Mouse (Mus musculus) midbrain, embryonic 12.5 days (tissue): Measurements from ENCODE around the gene Ankrd13d. TPM values are rescaled to one million over a fixed set of nuclear protein-coding genes. Genes with fewer than 3 reads are reported as not detected.
A peak's percentile ranks its signal among the peaks of the same experiment; 100 is the strongest.

ENCODE experiments used
- ATAC-seq: fragments of 200-750 bp; cut with Nextera tagmentation; 2 replicates; pipeline ENCODE4 v1.8.0; 2017; ENCODE audit warnings: low read depth, moderate TSS enrichment, moderate library complexity; ENCODE audit not compliant: low FRiP score
- H3K27ac ChIP-seq: fragments of 300-500 bp; sonication (generic); replicated peaks from 2 replicates; pipeline ENCODE4 v1.5.1; 2016; ENCODE audit warnings: mild to moderate bottlenecking
- H3K27me3 ChIP-seq: fragments of 300-500 bp; sonication (generic); 2 replicates; pipeline ENCODE4 v1.6.1; 2016; ENCODE audit warnings: mild to moderate bottlenecking
- H3K36me3 ChIP-seq: fragments of 300-500 bp; sonication (generic); 2 replicates; pipeline ENCODE4 v1.6.1; 2016
- H3K4me1 ChIP-seq: fragments of 300-500 bp; sonication (generic); 2 replicates; pipeline ENCODE4 v1.6.1; 2016
- H3K4me2 ChIP-seq: fragments of 300-500 bp; sonication (generic); replicated peaks from 2 replicates; pipeline ENCODE4 v1.6.1; 2016; ENCODE audit warnings: mild to moderate bottlenecking, moderate library complexity
- H3K4me3 ChIP-seq: fragments of 300-500 bp; sonication (generic); 2 replicates; pipeline ENCODE4 v1.5.1; 2016; ENCODE audit warnings: mild to moderate bottlenecking
- H3K9ac ChIP-seq: fragments of 300-500 bp; sonication (generic); replicated peaks from 2 replicates; pipeline ENCODE4 v1.6.1; 2016; ENCODE audit warnings: mild to moderate bottlenecking, moderate library complexity
- H3K9me3 ChIP-seq: fragments of 300-500 bp; sonication (generic); 2 replicates; pipeline ENCODE4 v1.6.1; 2016; ENCODE audit warnings: mild to moderate bottlenecking
- WGBS: fragments of 180-500 bp; shearing (Covaris S2); methylation state at CpG from one replicate; pipeline ENCODE4 v1.1.7; 2016; 5-methylcytosine and 5-hydroxymethylcytosine counted together
- microRNA-seq: library from miRNA; unstranded; fragments of <30 nt; microRNA quantifications from one replicate; pipeline ENCODE4, GENCODE M21; 2017
- polyA plus RNA-seq: library from polyadenylated mRNA; unstranded; fragments of >200 nt; fragmentation: Nextera tagmentation; extraction: Ambion mirVana; gene quantifications from 2 replicates; pipeline ENCODE4 v1.2.1, GENCODE M21; 2016

The Ankrd13d gene
- polyA plus RNA-seq, 1 experiment from 2014 or later, result 18.9 TPM

GRCm38 (mm10) chr19:4229451-4230076, 53.4 kb downstream of the Ankrd13d start:
- no peak overlapping the region for H3K27ac ChIP-seq
- 0 out of 2 replicates have a peak overlapping the region, but pooled peaks have one; percentile 7 for H3K9ac ChIP-seq
- H3K4me2 ChIP-seq, result no peak overlapping the region
- H3K4me3 ChIP-seq, result no peak overlapping the region
- H3K27me3 ChIP-seq, result peaks cover 47% of the 10 kb centered on the region
- no peak for ATAC-seq
- no peaks in the 10 kb centered on the region for H3K9me3 ChIP-seq
- WGBS, result 50% methylated on average over 9 of the region's 9 CpGs
- H3K36me3 ChIP-seq, result no peaks in the 10 kb centered on the region
- H3K4me1 ChIP-seq, result peaks cover 12% of the 10 kb centered on the region

GRCm38 (mm10) chr19:4228891-4229290, 54.0 kb downstream of the Ankrd13d start:
- 72% methylated on average over 4 of the region's 4 CpGs for WGBS
- Histone ChIP-seq H3K4me3 (no peak overlapping the region), H3K9ac (no peak overlapping the region), H3K36me3 (no peaks in the 10 kb centered on the region), H3K4me1 (peaks cover 12% of the 10 kb centered on the region), H3K27ac (no peak overlapping the region), H3K27me3 (peaks cover 42% of the 10 kb centered on the region), H3K4me2 (no peak overlapping the region), H3K9me3 (no peaks in the 10 kb centered on the region)
- no peak for ATAC-seq

- no peak for ATAC-seq
- H3K27ac ChIP-seq, result no peak overlapping the region
- H3K36me3 ChIP-seq, result no peaks in the 10 kb centered on the region
- no peak overlapping the region for H3K4me3 ChIP-seq
- no peak overlapping the region for H3K9ac ChIP-seq
- peaks cover 38% of the 10 kb centered on the region for H3K27me3 ChIP-seq
- no peaks in the 10 kb centered on the region for H3K9me3 ChIP-seq
- no peak overlapping the region for H3K4me2 ChIP-seq
- WGBS, result 23% methylated on average over 8 of the region's 8 CpGs
- H3K4me1 ChIP-seq, result peaks cover 12% of the 10 kb centered on the region
Measured at GRCm38 (mm10) chr19:4227894-4228678, 54.9 kb downstream of the Ankrd13d start.

- no peak overlapping the region for H3K4me3 ChIP-seq
- H3K36me3 ChIP-seq, result no peaks in the 10 kb centered on the region
- no peak overlapping the region for H3K27ac ChIP-seq
- 76% methylated on average over 5 of the region's 5 CpGs for WGBS
- H3K4me2 ChIP-seq, result no peak overlapping the region
- no peak for ATAC-seq
- H3K9ac ChIP-seq, result no peak overlapping the region
- H3K27me3 ChIP-seq, result peaks cover 40% of the 10 kb centered on the region
- no peaks in the 10 kb centered on the region for H3K9me3 ChIP-seq
- H3K4me1 ChIP-seq, result peaks cover 9% of the 10 kb centered on the region
Measured at GRCm38 (mm10) chr19:4227446-4227845, 55.5 kb downstream of the Ankrd13d start.

- Histone ChIP-seq H3K4me1 (peaks cover 4% of the 10 kb centered on the region), H3K9me3 (no peaks in the 10 kb centered on the region), H3K36me3 (no peaks in the 10 kb centered on the region), H3K4me2 (no peak overlapping the region), H3K27ac (no peak overlapping the region), H3K27me3 (peaks cover 43% of the 10 kb centered on the region), H3K4me3 (no peak overlapping the region), H3K9ac (no peak overlapping the region)
- ATAC-seq, result no peak
- 84% methylated on average over 7 of the region's 7 CpGs for WGBS
Measured at GRCm38 (mm10) chr19:4226779-4227178, 56.2 kb downstream of the Ankrd13d start.

- Histone ChIP-seq H3K9me3 (no peaks in the 10 kb centered on the region), H3K27me3 (peaks cover 46% of the 10 kb centered on the region), H3K4me2 (no peak overlapping the region), H3K36me3 (no peaks in the 10 kb centered on the region), H3K27ac (no peak overlapping the region), H3K9ac (no peak overlapping the region), H3K4me1 (peaks cover 11% of the 10 kb centered on the region; the same call in 1 of the 2 replicates), H3K4me3 (no peak overlapping the region)
- WGBS, result 85% methylated on average over 11 of the region's 11 CpGs
- ATAC-seq, result no peak
Measured at GRCm38 (mm10) chr19:4222165-4222564, 60.8 kb downstream of the Ankrd13d start.

GRCm38 (mm10) chr19:4220957-4221743, 61.8 kb downstream of the Ankrd13d start:
- peaks cover 50% of the 10 kb centered on the region for H3K27me3 ChIP-seq
- H3K9ac ChIP-seq, result no peak overlapping the region; the same call in 1 of the 2 replicates
- H3K4me1 ChIP-seq, result peaks cover 17% of the 10 kb centered on the region
- WGBS, result 55% methylated on average over 11 of the region's 14 CpGs
- H3K36me3 ChIP-seq, result no peaks in the 10 kb centered on the region
- no peak overlapping the region for H3K4me3 ChIP-seq
- H3K4me2 ChIP-seq, result no peak overlapping the region
- H3K9me3 ChIP-seq, result no peaks in the 10 kb centered on the region
- no peak for ATAC-seq
- H3K27ac ChIP-seq, result no peak overlapping the region

GRCm38 (mm10) chr19:4220416-4220815, 62.5 kb downstream of the Ankrd13d start:
- Histone ChIP-seq H3K9ac (no peak overlapping the region; the same call in 1 of the 2 replicates), H3K4me3 (no peak overlapping the region), H3K27ac (no peak overlapping the region), H3K4me1 (peaks cover 20% of the 10 kb centered on the region), H3K9me3 (no peaks in the 10 kb centered on the region), H3K36me3 (no peaks in the 10 kb centered on the region), H3K4me2 (no peak overlapping the region), H3K27me3 (peaks cover 54% of the 10 kb centered on the region)
- 71% methylated on average over 4 of the region's 4 CpGs for WGBS
- no peak for ATAC-seq

Small RNA genes within 50 kb of the gene (microRNA-seq; reads per million reads assigned to microRNA genes)
- 0.70 reads per million for gene Mir6985

Other genes with a start within 250 kb of the Ankrd13d start
- 323 and 328 TPM in 2 replicates for gene Gstp1, start 245.2 kb downstream of the Ankrd13d start, polyA plus RNA-seq
- gene Gstp2, start 237.1 kb downstream of the Ankrd13d start, polyA plus RNA-seq, result 1.6 and 2.4 TPM in 2 replicates
- gene Gstp3, start 223.6 kb downstream of the Ankrd13d start, polyA plus RNA-seq, result not detected in 2 replicates
- gene Cabp2, start 201.6 kb downstream of the Ankrd13d start, polyA plus RNA-seq, result not detected in 2 replicates
- gene Cdk2ap2, start 186.0 kb downstream of the Ankrd13d start, polyA plus RNA-seq, result 66.7 and 68.0 TPM in 2 replicates
- gene Pitpnm1, start 183.1 kb downstream of the Ankrd13d start, polyA plus RNA-seq, result 27.2 and 29.0 TPM in 2 replicates
- gene Aip, start 157.3 kb downstream of the Ankrd13d start, polyA plus RNA-seq, result 59.5 and 63.6 TPM in 2 replicates
- gene Gpr152, start 143.3 kb downstream of the Ankrd13d start, polyA plus RNA-seq, result not detected in 2 replicates
- 0.12 and 0.14 TPM in 2 replicates for gene Cabp4, start 139.1 kb downstream of the Ankrd13d start, polyA plus RNA-seq
- 121 and 133 TPM in 2 replicates for gene Coro1b, start 134.5 kb downstream of the Ankrd13d start, polyA plus RNA-seq
- 0.42 and 0.71 TPM in 2 replicates for gene Ptprcap, start 129.5 kb downstream of the Ankrd13d start, polyA plus RNA-seq
- 62.8 and 63.3 TPM in 2 replicates for gene Rps6kb2, start 119.8 kb downstream of the Ankrd13d start, polyA plus RNA-seq
- 3.8 and 4.2 TPM in 2 replicates for gene Carns1, start 107.7 kb downstream of the Ankrd13d start, polyA plus RNA-seq
- 0.73 and 0.86 TPM in 2 replicates for gene Tbc1d10c, start 91.9 kb downstream of the Ankrd13d start, polyA plus RNA-seq
- 709 and 733 TPM in 2 replicates for gene Ppp1ca, start 91.1 kb downstream of the Ankrd13d start, polyA plus RNA-seq
- gene Rad9a, start 81.5 kb downstream of the Ankrd13d start, polyA plus RNA-seq, result 35.0 and 41.5 TPM in 2 replicates
- gene Clcf1, start 68.9 kb downstream of the Ankrd13d start, polyA plus RNA-seq, result 0.48 and 0.94 TPM in 2 replicates
- gene AC109138.7, start 68.8 kb downstream of the Ankrd13d start, polyA plus RNA-seq, result not detected in 2 replicates
- 15.2 and 16.1 TPM in 2 replicates for gene Pold4, start 51.2 kb downstream of the Ankrd13d start, polyA plus RNA-seq
- 6.0 and 7.5 TPM in 2 replicates for gene Ssh3, start 14.0 kb downstream of the Ankrd13d start, polyA plus RNA-seq
- gene Grk2, start 23.1 kb upstream of the Ankrd13d start, polyA plus RNA-seq, result 18.4 and 19.3 TPM in 2 replicates
- 58.0 and 63.2 TPM in 2 replicates for gene Kdm2a, start 115.1 kb upstream of the Ankrd13d start, polyA plus RNA-seq
- 6.7 and 10.3 TPM in 2 replicates for gene Rhod, start 156.3 kb upstream of the Ankrd13d start, polyA plus RNA-seq
- 1.5 and 1.9 TPM in 2 replicates for gene Syt12, start 194.3 kb upstream of the Ankrd13d start, polyA plus RNA-seq
- gene 2010003K11Rik, start 215.4 kb upstream of the Ankrd13d start, polyA plus RNA-seq, result not detected in 2 replicates
- 22.4 and 24.5 TPM in 2 replicates for gene Pcx, start 227.3 kb upstream of the Ankrd13d start, polyA plus RNA-seq